Mouse (Mus musculus): ENCODE data around the gene Kctd17.

Gene Kctd17

DNA sequence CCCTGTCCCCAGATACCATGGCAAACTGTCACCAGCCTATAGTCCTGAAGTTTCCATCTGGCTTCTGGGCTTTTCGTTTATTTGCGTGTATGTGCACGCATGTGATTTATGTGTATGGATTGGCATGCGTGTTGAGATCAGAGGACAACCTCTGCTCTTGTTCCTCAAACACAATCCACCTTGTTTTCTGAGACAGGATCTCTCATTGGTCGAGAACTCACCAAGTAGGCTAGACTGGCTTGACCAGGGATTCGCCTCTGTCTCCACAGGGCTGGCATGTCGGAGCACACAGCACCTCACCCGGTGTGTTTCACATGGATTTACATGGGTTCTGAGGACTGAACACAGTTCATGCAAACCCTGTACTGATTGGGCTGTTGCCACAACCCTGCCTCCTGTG lies 14.2 kb upstream of the Kctd17 start:
- no peak for DNase-seq (ENCODE audit: low read depth)

DNA sequence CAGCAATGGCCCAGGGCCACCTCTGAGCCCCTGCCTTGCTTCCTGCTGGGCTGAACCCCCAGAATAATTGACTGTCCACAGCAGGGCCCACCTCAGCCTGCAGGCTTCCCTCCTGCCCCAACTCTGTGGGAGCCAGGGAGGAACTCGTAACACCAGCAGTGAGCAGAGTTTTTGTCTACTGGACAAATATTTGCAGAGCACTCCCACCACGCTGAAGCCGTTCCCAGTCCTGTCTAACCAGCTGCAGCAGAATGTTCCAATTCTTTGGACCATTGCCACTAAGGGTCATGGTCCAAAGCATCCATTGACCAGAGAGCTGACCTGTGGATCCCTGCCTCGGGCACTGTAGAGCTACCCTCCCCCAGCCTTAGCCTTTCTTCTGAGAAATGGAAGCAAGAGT lies 11.4 kb upstream of the Kctd17 start:
- peak; percentile 36 for DNase-seq (ENCODE audit: low read depth)

- no peak for DNase-seq (ENCODE audit: low read depth)
These were observed 8.0 kb upstream of the Kctd17 start for GRCm38 (mm10) chr15:78420395-78420794.

- peak; percentile 91 for DNase-seq (ENCODE audit: low read depth)
These were observed 6.1 kb upstream of the Kctd17 start for GRCm38 (mm10) chr15:78422046-78422956.

GRCm38 (mm10) chr15:78424507-78424906 lies 3.9 kb upstream of the Kctd17 start:
- peak; percentile 27 for DNase-seq (ENCODE audit: low read depth)

- no peak for DNase-seq (ENCODE audit: low read depth)
These were observed 3.1 kb upstream of the Kctd17 start for GRCm38 (mm10) chr15:78425230-78425629.

DNA sequence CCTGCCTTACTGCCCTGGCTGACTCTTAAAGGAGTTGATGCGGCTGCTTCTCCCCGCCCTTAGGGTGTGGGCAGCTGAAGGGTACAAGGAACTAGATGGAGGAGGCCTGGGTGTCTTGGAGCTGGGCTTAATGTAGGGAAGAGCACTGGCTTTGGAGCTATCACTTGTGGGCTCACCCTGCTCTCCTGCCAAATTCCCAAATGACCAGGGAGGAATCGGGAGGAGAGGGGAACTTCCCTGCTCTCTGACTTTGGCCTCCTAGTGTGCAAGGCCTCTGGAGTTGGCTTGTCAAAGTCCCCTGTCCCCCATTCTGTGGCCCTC lies 735 bp downstream of the Kctd17 start:
- no peak for DNase-seq (ENCODE audit: low read depth)

GRCm38 (mm10) chr15:78429871-78430622 lies 1.7 kb downstream of the Kctd17 start:
- DNase-seq (ENCODE audit: low read depth) = no peak

DNA sequence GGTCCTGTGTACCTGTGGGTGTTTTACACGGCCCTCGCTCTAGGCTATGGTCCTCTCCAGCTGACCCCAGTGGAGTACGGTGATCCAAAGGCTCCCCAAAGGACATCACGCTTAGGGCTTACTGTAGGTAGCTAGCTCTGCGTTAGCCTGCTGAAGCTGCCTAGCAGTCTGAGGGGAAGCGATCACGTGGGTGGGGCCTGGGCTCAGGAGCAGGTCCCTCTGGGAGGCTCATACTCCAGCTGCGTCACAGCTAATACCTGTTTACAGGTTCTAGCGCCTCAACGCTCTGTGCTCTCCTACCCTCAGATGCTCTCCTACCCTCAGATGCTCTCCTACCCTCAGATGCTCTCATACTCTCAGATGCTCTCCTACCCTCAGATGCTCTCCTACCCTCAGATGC lies 2.5 kb downstream of the Kctd17 start:
- DNase-seq (ENCODE audit: low read depth) = no peak

DNA sequence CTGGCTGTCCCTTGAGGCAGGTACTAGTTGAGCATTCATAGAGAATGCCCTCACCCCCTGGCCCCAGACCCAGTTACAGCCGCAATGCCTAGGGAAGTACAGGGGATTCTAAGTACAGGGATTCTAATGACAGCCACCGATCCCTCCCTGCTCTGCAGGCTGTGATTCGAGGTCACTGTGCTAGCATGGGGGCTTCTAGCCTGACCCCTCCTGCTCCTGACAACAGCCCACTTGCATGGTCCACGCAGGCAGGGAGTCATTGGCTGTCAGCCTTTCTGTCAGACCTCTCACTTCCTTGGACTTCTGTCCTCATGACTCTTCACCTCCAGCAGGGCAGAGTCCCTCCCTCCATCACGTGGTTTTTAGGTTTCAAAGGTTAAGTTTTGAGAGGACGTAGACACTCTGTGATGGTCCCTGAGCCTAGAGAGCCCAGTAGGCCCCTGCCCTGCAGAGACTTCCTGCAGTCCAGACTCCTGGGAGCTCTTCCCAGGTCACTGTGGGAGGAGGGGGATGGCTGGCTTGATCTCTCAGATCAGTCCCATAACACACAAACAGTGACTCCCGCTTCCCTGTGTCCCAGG lies 3.3 kb downstream of the Kctd17 start:
- DNase-seq (ENCODE audit: low read depth) = no peak

DNA sequence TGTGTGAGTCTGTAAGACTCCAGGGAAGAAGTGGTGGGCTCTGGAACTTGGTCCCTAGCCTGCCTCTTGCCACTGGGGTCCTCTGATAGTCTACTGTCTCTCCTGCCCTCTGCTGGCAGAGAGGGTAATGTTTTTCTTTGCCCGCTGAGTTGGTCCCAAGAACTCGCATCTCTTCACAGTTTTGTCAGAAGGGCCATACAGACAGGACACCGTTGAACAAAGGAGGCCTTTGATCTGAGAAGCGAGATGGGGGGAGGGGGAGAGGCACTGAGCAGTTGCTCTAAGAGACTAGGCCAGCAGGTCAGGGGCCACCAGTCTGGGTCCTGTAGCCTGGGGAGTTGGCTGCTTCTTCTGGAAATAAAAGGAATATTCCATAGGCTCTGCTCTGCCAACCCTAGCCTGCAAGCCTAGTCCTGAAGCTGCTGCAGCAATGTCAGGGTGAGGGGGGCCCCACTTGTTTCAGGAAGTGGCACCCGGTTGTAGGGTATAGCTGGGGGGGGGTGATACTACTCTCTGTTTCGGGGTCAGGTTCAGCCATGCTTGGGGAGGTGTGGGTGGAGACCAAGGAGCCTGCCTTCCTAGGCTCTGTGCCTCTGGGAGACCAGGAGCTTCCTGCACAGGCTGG lies 6.6 kb downstream of the Kctd17 start:
- DNase-seq (ENCODE audit: low read depth) = peak; percentile 45

- DNase-seq (ENCODE audit: low read depth) = no peak
These were observed 7.3 kb downstream of the Kctd17 start for GRCm38 (mm10) chr15:78435681-78436080.

DNA sequence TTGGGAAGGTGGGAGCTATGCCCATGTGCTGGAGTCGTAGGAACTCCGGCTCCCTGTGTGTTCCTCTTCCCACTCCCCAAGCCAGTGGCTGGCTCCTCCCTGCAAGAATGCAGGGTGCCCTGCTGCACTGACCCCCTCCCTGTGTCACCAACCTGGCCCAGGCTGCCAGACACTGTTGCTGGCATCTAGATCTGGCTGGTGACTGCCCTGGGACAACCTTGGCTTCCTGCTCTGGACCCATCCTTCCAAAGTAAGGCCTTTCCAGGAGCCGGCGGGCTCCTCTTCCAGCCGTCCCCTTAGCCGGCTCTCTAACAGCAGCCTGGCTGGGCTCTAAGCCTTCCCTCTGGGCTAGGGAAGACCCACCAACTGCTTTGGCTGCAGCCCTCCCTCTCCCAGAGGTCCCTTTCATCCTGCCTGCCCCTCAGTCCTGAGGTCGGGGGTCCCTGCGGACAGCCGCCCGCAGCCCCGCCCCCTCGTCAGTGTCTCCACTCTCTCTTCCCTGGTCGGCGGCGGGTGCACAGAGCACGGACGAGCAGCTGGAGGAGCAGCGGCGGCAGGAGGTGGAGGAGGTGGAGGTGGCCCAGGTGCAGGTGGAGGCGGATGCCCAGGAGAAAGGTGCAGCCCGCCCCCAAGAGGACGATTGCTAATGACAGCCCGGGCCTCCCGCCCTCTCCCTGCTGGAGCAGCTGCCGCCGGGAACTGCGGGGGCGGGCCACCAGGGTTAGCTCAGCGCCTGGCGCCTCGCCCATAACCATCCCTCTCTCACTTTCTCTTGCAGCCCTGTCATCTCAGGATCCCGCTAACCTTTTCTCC lies 8.2 kb downstream of the Kctd17 start:
- DNase-seq (ENCODE audit: low read depth) = peak; percentile 93

GRCm38 (mm10) chr15:78437237-78438017 lies 9.1 kb downstream of the Kctd17 start:
- peak; percentile 32 for DNase-seq (ENCODE audit: low read depth)

DNA sequence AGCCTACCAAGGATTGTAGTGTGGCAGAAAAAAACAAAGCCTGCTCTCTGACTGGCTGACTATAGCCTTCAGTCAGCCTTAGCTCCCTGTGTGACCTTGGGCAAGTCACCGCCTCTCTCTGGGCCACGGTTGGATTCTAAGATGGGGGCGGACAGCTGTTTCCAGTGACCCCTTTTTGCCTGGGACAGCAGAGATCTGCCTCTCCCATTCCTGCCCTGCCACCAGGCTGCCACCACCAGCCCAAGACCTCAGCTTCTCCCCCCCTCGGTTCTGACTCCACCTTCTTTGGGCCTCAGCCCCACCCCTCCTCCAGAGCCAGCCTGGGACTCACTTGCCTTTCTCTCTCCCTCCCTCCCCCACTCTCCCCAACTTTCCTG lies 9.6 kb downstream of the Kctd17 start:
- DNase-seq (ENCODE audit: low read depth) = peak; percentile 16

DNA sequence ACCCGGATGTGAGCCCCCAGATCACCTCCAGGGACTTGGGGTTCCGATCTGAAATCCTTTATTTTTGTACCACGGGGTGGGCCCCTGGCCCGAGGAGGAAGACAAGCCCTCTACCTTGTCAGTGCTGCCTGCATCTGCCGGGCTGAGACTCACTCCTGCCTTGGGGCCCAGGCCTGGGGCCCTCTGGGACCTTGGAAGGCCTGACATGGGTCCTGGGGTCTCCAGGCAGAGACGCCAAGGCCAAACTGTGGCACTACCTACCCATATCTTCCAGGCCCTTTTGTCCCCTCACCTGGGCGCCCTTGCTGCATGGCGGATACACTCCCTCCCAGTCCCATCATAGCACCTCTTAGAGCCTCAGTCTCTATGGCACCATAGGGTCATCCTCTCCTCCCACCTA lies 10.1 kb downstream of the Kctd17 start:
- DNase-seq (ENCODE audit: low read depth) = no peak

GRCm38 (mm10) chr15:78438973-78439372 lies 10.6 kb downstream of the Kctd17 start:
- DNase-seq (ENCODE audit: low read depth) = no peak

DNA sequence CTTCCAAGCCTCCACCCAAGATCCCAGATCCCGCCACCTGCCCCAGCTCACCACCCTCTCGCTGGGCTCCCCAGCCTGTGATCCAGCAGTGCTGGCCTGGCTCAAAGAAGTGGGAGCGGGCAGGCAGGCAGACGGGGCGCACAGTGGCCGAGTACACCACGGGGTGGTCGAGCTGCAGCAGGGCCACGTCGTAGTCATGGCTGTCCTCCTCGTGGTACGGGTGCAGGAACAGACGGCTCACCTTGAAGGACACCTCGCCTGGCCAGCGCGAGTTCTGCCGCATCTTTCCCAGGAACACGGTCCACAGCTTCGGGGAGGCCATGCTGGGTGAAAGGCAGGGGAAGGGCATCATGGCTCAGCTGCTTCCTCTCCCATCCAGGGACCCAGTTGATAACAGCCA lies 13.9 kb downstream of the Kctd17 start:
- no peak for DNase-seq (ENCODE audit: low read depth)

- DNase-seq (ENCODE audit: low read depth) = no peak
These were observed 15.5 kb downstream of the Kctd17 start for GRCm38 (mm10) chr15:78443857-78444256.

GRCm38 (mm10) chr15:78447121-78447520 lies 18.8 kb downstream of the Kctd17 start:
- DNase-seq (ENCODE audit: low read depth) = peak; percentile 72
